Mouse (Mus musculus) thymus, postnatal 10 days (tissue): Measurements from ENCODE around the gene Ppp1r13l.

Source experiments
- DNase-seq, 2 experiments: peaks; one replicate each; pipeline ENCODE4 v3.0.0; 2021; ENCODE audit warnings: low spot score in 2 of 2

Ppp1r13l gene

GRCm38 (mm10) chr7:19365376-19365775 is 5.8 kb downstream of the Ppp1r13l start:
- no peak for DNase-seq

- no peak for DNase-seq
Measured at GRCm38 (mm10) chr7:19368380-19368779, 8.8 kb downstream of the Ppp1r13l start.

GRCm38 (mm10) chr7:19369823-19370425 is 10.4 kb downstream of the Ppp1r13l start:
- peak; percentile 58 to 78 for DNase-seq

- DNase-seq, result no peak
Measured at GRCm38 (mm10) chr7:19373367-19373766, 13.8 kb downstream of the Ppp1r13l start.

GRCm38 (mm10) chr7:19375368-19375767 is 15.8 kb downstream of the Ppp1r13l start:
- no peak for DNase-seq

GRCm38 (mm10) chr7:19376019-19376418 is 16.5 kb downstream of the Ppp1r13l start:
- DNase-seq, result no peak

GRCm38 (mm10) chr7:19378049-19378448 is 18.5 kb downstream of the Ppp1r13l start:
- DNase-seq, result no peak

- peak; percentile 98 to 99 for DNase-seq
Measured at GRCm38 (mm10) chr7:19381377-19382165, 22.0 kb downstream of the Ppp1r13l start, which contains the start of gene Ercc2. Ercc2 (plus strand) TSS chr7:19382010.

- DNase-seq, result peak; percentile 26 to 38
Measured at GRCm38 (mm10) chr7:19382166-19382541, 22.6 kb downstream of the Ppp1r13l start.

GRCm38 (mm10) chr7:19383708-19384107 is 24.2 kb downstream of the Ppp1r13l start:
- no peak for DNase-seq

GRCm38 (mm10) chr7:19388699-19389413 is 29.3 kb downstream of the Ppp1r13l start:
- no peak for DNase-seq

- no peak for DNase-seq
Measured at GRCm38 (mm10) chr7:19394484-19394883, 34.9 kb downstream of the Ppp1r13l start.

GRCm38 (mm10) chr7:19399496-19400280 is 40.1 kb downstream of the Ppp1r13l start:
- DNase-seq, result peak; percentile 55 to 61

GRCm38 (mm10) chr7:19400946-19401345 is 41.4 kb downstream of the Ppp1r13l start:
- DNase-seq, result no peak

GRCm38 (mm10) chr7:19402535-19403112 is 43.1 kb downstream of the Ppp1r13l start:
- no peak for DNase-seq

- peak; percentile 86 to 89 for DNase-seq
Measured at GRCm38 (mm10) chr7:19403731-19404296, 44.3 kb downstream of the Ppp1r13l start, which contains the start of gene Klc3. Klc3 (minus strand) TSS chr7:19404104.

- no peak for DNase-seq
Measured at GRCm38 (mm10) chr7:19404476-19404875, 44.9 kb downstream of the Ppp1r13l start, which contains the start of gene Ckm. Ckm (plus strand) TSS chr7:19404776.

GRCm38 (mm10) chr7:19405417-19405816 is 45.9 kb downstream of the Ppp1r13l start:
- peak; percentile 57 to 87 for DNase-seq

- DNase-seq, result no peak
Measured at GRCm38 (mm10) chr7:19409753-19410152, 50.2 kb downstream of the Ppp1r13l start.

- DNase-seq, result no peak
Measured at GRCm38 (mm10) chr7:19410766-19411344, 51.3 kb downstream of the Ppp1r13l start.
